Mouse (Mus musculus) naive thymus-derived CD4-positive, alpha-beta T cell, adult 2 months (primary cell): ENCODE measurements around the gene Vps13c.

Source experiments
- DNase-seq: peaks from one replicate; pipeline ENCODE4 v3.0.0-alpha.2; 2011; ENCODE audit warnings: low read depth

The Vps13c gene

DNA sequence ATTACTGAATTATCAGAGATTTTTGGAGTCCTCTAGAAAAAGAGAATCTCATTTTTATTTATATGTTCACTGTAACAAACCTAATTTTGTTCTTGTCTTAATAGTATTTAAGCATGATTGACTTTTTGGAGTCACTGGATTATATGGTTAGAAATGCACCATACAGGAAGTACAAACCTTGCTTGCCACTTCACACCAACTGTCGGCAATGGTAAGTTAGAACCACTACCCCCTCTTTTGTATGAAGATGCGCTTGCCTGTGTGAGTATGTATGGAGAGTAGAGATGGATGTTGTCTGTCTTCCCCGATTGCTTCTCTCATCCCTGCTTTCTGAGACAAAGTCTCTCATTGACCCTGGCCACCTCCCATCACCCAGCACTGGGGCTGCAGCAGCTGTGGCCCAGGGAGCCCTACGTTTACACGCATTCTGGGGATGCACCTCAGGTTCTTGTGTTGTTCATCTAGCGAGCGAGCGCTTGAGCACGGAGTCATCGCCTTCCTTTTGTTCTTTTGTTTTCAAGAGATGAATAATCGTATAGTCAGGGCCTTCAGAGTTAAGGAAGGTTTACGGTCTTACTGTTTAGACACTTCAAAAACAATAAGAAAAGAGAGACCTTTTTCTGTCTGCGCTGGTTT, 43.3 kb downstream of the Vps13c start:
- DNase-seq, result no peak

GRCm38 (mm10) chr9:67884095-67884494, 43.9 kb downstream of the Vps13c start:
- DNase-seq, result no peak

- no peak for DNase-seq
Observed at GRCm38 (mm10) chr9:67886981-67887720, 47.0 kb downstream of the Vps13c start.

- no peak for DNase-seq
Observed at GRCm38 (mm10) chr9:67893474-67893873, 53.3 kb downstream of the Vps13c start.

GRCm38 (mm10) chr9:67896646-67897295, 56.6 kb downstream of the Vps13c start:
- no peak for DNase-seq

- no peak for DNase-seq
Observed at GRCm38 (mm10) chr9:67900398-67900797, 60.2 kb downstream of the Vps13c start.

DNA sequence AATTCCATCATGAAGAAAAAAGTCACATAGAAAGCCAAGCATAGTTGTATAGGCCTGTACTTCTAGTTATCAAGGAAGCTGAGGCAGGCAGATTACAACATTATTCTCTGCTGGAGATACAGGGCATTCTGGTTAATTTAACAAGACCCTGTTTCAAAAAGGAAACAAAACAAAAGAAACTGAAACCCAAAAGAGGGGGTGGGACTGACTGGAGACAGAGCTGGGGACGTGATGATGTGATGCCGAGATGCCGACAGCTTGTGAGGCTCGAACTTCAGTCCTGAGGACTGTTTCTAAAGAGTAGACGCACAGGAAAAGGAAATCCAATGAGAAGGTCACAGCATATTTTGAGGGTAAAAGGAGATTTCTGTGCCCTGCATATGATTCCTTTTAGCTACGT, 64.2 kb downstream of the Vps13c start:
- DNase-seq, result no peak

DNA sequence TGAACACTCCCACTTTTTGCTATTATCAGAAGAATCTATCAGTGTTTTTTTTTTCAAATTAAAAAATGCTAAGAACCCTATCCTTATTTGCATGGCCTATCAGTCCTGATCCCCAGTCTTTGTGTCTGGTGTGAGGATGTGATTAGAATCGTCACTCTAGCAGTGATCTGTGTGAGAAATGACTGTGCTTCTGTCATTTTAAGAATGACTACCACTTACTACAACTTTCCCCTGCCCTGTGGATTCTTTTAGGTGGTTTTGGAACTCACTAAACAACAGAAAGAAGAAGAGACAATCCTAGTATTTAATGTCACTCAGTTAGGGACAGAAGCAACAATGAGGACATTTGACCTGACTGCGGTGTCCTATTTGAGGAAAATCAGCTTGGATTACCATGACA, 65.3 kb downstream of the Vps13c start:
- no peak for DNase-seq

GRCm38 (mm10) chr9:67914681-67915080, 74.5 kb downstream of the Vps13c start:
- no peak for DNase-seq

GRCm38 (mm10) chr9:67922350-67922749, 82.2 kb downstream of the Vps13c start:
- DNase-seq, result no peak

GRCm38 (mm10) chr9:67930629-67931028, 90.4 kb downstream of the Vps13c start:
- DNase-seq, result no peak

- DNase-seq, result no peak
Observed at GRCm38 (mm10) chr9:67937286-67937685, 97.1 kb downstream of the Vps13c start.

- DNase-seq, result no peak
Observed at GRCm38 (mm10) chr9:67955466-67956010, 115.3 kb downstream of the Vps13c start.

DNA sequence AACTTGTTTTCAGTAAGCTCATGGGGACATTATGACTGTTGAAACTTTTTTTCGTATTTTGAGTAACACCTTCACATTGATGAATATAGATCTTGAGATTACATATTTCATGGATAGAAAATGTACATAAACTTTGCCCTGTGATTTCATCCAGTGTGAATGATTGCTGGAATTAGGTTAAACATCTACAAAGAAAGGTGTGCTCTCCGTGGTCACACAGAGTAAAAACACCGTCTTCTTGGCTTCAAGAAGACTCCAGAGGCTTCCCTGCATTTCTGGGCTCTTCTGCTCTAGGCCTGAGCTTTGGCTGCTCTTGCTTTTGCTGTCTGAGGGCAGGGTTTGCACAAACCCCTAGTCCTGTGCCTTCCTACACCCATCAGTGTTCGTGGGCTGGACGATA, 121.8 kb downstream of the Vps13c start:
- no peak for DNase-seq

- no peak for DNase-seq
Observed at GRCm38 (mm10) chr9:67965889-67966288, 125.7 kb downstream of the Vps13c start.

DNA sequence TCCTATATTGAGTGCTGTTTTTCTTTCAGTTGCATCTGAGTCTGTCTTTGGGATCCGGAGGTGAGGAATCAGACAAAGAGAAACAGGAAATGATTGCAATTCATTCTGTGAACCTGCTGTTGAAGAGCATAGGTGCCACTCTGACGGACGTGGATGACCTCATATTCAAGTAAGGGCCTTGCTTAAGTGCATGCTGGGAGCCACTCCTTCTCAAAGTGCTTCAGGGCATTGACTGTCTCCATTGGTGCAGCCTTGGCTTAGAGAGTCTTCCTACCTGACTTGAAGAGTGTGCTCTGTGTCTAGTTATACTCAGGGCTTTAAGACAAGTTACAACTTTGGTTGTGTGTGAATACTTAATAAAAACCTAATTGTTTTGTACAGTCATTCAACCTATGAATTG, 126.8 kb downstream of the Vps13c start:
- no peak for DNase-seq

DNA sequence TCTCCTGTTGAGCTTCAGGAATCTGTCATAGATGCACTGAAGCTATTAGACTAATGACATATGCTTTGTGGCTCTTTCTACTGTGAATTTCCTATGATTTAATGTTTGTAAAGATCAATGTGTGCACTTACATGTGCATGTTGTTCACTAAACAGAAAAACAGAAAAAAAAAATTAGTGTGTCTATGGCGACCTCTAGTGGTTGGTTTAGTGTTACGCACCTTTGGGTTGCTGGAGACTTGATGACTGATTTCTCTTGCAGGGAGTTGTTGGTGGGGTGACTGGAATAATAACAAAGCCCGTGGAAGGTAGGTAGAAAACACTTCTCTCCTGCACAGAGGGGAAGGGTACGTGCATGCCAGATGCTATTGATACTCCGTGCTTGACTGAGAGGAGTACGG, 133.3 kb downstream of the Vps13c start:
- peak; percentile 59 for DNase-seq

DNA sequence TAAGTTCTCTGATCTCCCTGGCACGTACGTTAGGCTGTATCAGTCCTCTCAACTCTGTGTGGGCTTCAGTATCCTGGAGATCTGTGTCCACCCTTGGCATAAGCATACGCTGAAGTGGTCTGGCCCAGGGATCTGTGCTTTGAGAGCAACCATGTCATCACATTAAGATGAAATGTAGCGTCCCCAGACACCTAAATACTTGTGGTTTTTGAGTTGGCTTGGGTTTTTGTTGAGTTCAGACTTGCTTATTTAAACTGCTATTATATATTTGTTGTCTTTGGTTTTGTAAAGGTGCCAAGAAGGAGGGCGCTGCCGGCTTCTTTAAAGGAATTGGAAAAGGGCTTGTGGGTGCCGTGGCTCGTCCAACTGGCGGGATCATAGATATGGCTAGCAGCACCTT, 135.3 kb downstream of the Vps13c start:
- DNase-seq, result no peak

DNA sequence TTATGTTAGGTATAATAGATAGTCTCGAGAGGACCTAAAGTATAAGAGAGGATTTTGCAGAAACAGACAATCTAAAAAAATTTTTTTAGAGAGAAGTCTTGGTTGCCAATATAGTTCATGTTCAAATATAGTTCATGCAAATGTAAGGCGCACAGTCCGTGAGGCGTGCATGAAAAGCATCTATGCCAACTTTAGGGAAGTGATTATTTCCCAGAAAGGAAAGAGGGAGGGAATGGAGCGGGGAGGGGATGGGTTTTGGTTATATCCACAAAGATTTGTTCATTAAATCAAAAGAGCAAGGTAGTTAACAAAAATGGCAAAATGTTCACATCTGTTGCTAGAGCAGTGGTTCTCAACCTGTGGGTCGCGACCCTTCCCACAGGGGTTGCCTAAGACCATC, 166.4 kb downstream of the Vps13c start:
- DNase-seq, result no peak

GRCm38 (mm10) chr9:68014991-68015396, 174.8 kb downstream of the Vps13c start:
- DNase-seq, result peak; percentile 43

- DNase-seq, result no peak
Observed at GRCm38 (mm10) chr9:68016255-68016954, 176.2 kb downstream of the Vps13c start.

DNA sequence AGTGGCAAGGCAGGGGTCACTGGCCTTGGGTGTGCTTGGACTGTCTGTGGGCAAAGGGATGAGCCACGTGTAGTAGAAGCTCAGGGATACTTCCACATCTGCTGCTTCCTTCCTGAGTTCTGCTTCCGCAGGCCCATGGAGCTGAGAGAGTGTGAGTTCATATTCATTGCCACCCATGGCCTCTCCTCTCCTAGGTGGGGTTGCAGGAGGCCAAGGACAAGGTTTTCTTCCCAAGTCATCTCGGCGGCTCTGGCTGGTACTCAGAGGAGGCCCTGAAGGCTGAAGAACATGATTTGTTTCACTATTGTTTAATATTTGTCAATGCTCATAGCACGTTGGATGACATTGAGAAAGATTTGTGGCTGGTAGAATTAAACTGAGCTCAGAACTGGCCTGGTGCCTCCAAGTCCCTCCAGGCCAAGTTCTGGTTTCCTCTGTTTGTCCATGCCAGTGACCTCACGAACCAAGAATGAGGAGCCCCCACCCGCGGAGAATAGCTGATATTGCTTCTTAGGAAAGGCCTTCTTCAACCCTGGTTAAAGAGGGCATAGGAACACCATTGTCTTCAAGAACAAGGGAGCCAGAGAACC, 180.7 kb downstream of the Vps13c start:
- no peak for DNase-seq
